Mouse (Mus musculus): ENCODE measurements around the gene Ly86.
A peak's percentile ranks its signal among the peaks of the same experiment; 100 is the strongest.

DNA sequence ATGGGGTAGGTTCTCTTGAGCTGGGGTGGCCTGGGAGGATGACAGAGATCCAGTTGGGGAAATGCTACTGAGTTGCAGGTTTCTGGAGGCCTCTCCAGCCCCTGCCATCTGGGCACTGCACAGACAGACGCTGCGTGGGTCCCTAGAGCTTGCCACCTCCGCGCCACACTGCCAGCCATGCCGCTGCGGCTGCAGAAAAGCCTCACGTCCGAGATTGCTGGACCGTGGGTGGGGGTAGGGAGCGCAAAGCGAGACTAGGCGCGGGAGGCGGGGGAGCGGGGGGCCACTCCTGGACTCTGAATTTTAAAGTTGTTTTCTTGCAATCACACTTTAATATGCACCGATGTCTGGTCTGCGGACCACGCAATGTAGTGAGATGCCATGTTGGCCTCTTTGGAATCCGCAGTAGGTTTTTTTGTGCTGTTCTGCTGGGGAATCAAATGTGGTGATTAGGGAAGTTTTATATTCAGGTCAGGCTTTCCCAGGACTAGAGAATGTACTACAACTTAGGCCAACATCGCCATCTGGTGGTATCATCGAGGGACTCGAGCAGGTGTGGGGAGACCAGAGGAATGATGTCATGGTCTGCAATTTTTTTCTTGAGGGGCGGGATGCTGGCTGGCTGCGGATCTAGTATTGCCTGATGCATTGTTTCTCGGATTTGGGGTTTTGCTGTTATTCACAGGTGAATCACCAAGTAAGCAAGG, 32.6 kb upstream of the Ly86 start:
- no peak for TF ChIP-seq POLR2A (IDR thresholded peaks at IDR 0.05; ENCODE audit: borderline replicate concordance, extremely low read depth, low read depth, low read length)
- peak; percentile 82 for TF ChIP-seq CTCF (IDR thresholded peaks at IDR 0.05; ENCODE audit: insufficient read depth, low read length)
